8 mouse cellular contexts compared by ENCODE assay signal in the genomic region with DNA sequence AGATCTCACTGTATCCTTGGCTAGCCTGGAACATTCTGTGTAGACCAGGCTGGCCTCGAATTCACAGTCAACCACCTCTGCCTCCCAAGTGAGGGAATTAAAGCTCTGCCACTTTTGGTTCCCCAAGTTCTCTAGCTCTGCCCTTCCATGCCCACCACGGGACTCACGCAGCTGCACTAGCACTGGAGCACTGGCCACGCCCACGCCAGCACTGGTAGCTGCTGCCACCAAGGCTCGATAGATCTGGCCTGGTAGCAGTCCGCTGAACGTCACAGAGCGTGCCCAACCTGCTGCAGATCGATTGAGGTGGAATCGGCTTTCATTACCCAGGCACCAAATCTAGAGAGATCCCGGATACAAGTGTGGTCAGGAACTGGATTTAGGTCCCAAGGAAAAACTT. TPM values are rescaled to one million over a fixed set of nuclear protein-coding genes. Genes with fewer than 3 reads are reported as not detected.
DNase-seq lines count a peak whose midpoint lies in the region; ATAC-seq and TF ChIP-seq lines count a peak whose summit lies in the region.

No protein-coding gene starts in this region.

- H3K27me3 ChIP-seq in neural tube, embryonic 11.5 days (ENCODE audit: control insufficient read depth, insufficient read depth, low read length), result no peaks in the 10 kb centered on the region
- H3K27me3 ChIP-seq in embryonic facial prominence, embryonic 15.5 days, result peaks cover 7% of the 10 kb centered on the region; the same call in 1 of the 2 replicates
- H3K27me3 ChIP-seq in intestine, postnatal 0 days (replicated peaks; ENCODE audit: control insufficient read depth, insufficient read depth, low read length), result no peaks in the 10 kb centered on the region

- H3K4me2 ChIP-seq in neural tube, embryonic 11.5 days (ENCODE audit: low read depth), result no peak overlapping the region
- H3K4me2 ChIP-seq in embryonic facial prominence, embryonic 15.5 days (replicated peaks), result peak overlapping the region; percentile 57
- H3K4me2 ChIP-seq in intestine, postnatal 0 days (replicated peaks; ENCODE audit: low read depth), result peak overlapping the region; percentile 67

- no peak for DNase-seq in neural tube, embryonic 11.5 days (ENCODE audit: low spot score)
- no peak for DNase-seq in neural tube, embryonic 10.5 days (ENCODE audit: extremely low spot score, low spot score)
- DNase-seq in thymus, postnatal 4 days, result peak; percentile 76
- DNase-seq in layer of hippocampus, adult 8-10 months (ENCODE audit: low spot score in 2 of 2), result no peak
- DNase-seq in right cerebral cortex, adult 2 months (ENCODE audit: low spot score in 2 of 2), result no peak

- H3K9ac ChIP-seq in neural tube, embryonic 11.5 days (ENCODE audit: low read length), result no peak overlapping the region
- no peak overlapping the region for H3K9ac ChIP-seq in embryonic facial prominence, embryonic 15.5 days
- no peak overlapping the region for H3K9ac ChIP-seq in intestine, postnatal 0 days (ENCODE audit: low read depth, low read length)

- H3K4me1 ChIP-seq in neural tube, embryonic 11.5 days (ENCODE audit: control insufficient read depth, insufficient read depth, low read length), result no peaks in the 10 kb centered on the region
- peaks cover 9% of the 10 kb centered on the region; the same call in 1 of the 2 replicates for H3K4me1 ChIP-seq in embryonic facial prominence, embryonic 15.5 days
- 0 out of 2 replicates have a peak, but pooled peaks cover 3% of the 10 kb centered on the region for H3K4me1 ChIP-seq in intestine, postnatal 0 days (replicated peaks; ENCODE audit: control insufficient read depth, insufficient read depth, low read length)

- no peak for TF ChIP-seq CTCF in intestine, postnatal 0 days (IDR thresholded peaks at IDR 0.05; ENCODE audit: low read depth)

- H3K9me3 ChIP-seq in neural tube, embryonic 11.5 days (ENCODE audit: control insufficient read depth, low read length), result no peaks in the 10 kb centered on the region
- no peaks in the 10 kb centered on the region for H3K9me3 ChIP-seq in embryonic facial prominence, embryonic 15.5 days (replicated peaks)
- H3K9me3 ChIP-seq in intestine, postnatal 0 days (ENCODE audit: control insufficient read depth), result no peaks in the 10 kb centered on the region

- 17% methylated on average over 12 of the region's 12 CpGs for WGBS in neural tube, embryonic 11.5 days
- 21% methylated on average over 12 of the region's 12 CpGs for WGBS in embryonic facial prominence, embryonic 15.5 days
- 17% methylated on average over 12 of the region's 12 CpGs for WGBS in intestine, postnatal 0 days

- no peaks in the 10 kb centered on the region for H3K36me3 ChIP-seq in neural tube, embryonic 11.5 days (ENCODE audit: control insufficient read depth, insufficient read depth, low read length)
- no peaks in the 10 kb centered on the region for H3K36me3 ChIP-seq in embryonic facial prominence, embryonic 15.5 days
- no peaks in the 10 kb centered on the region for H3K36me3 ChIP-seq in intestine, postnatal 0 days (ENCODE audit: control insufficient read depth, insufficient read depth)

- peak overlapping the region; percentile 15; the same call in 1 of the 2 replicates for H3K4me3 ChIP-seq in neural tube, embryonic 11.5 days (ENCODE audit: low read depth, low read length)
- H3K4me3 ChIP-seq in embryonic facial prominence, embryonic 15.5 days (replicated peaks), result peak overlapping the region; percentile 34
- H3K4me3 ChIP-seq in intestine, postnatal 0 days (ENCODE audit: low read depth, low read length), result peak overlapping the region; percentile 21

- H3K27ac ChIP-seq in neural tube, embryonic 11.5 days (ENCODE audit: low read depth, low read length), result no peak overlapping the region
- no peak overlapping the region for H3K27ac ChIP-seq in embryonic facial prominence, embryonic 15.5 days (replicated peaks)
- no peak overlapping the region for H3K27ac ChIP-seq in intestine, postnatal 0 days (ENCODE audit: low read depth, low read length)

- ATAC-seq in neural tube, embryonic 11.5 days (ENCODE audit: insufficient read depth, low FRiP score, low TSS enrichment), result peak; percentile 42; the same call in 1 of the 2 replicates
- no peak for ATAC-seq in embryonic facial prominence, embryonic 15.5 days (ENCODE audit: insufficient number of reproducible peaks, low FRiP score, low TSS enrichment, low read depth)
- ATAC-seq in intestine, postnatal 0 days, result peak; percentile 50
- ATAC-seq in megakaryocyte progenitor cell, adult 5-6 weeks (replicated peaks; ENCODE audit: poor library complexity), result peak; percentile 71

RNA-seq across cellular contexts. Expression of gene Robo3, which starts 11.8 kb away (rescaled TPM):
- polyA plus RNA-seq in neural tube, embryonic 11.5 days (2014; fragmentation: Nextera tagmentation; extraction: Ambion mirVana), result 85.4 and 89.9 TPM in 2 replicates
- 0.09 and 0.19 TPM in 2 replicates for polyA plus RNA-seq in embryonic facial prominence, embryonic 15.5 days (2015; fragmentation: Nextera tagmentation; extraction: Ambion mirVana)
- polyA plus RNA-seq in intestine, postnatal 0 days (2015; fragmentation: Nextera tagmentation; extraction: Ambion mirVana), result 0.07 TPM in 1 of 2 replicates, not detected in the other
- total RNA-seq in megakaryocyte progenitor cell, adult 5-6 weeks (2015), result 0.07 and 0.32 TPM in 2 replicates
- 0.10 TPM in 1 of 2 replicates, not detected in the other for total RNA-seq in megakaryocyte progenitor cell, adult 5-6 weeks (2017)
- total RNA-seq in layer of hippocampus, adult 8-10 months (2022), result 10 to 100 TPM; 10.3 to 16.0 (median 13.1) TPM

RNA-seq across cellular contexts. Expression of gene Robo4, which starts 19.5 kb away (rescaled TPM):
- polyA plus RNA-seq in neural tube, embryonic 11.5 days (2014; fragmentation: Nextera tagmentation; extraction: Ambion mirVana), result 6.7 and 11.6 TPM in 2 replicates
- polyA plus RNA-seq in embryonic facial prominence, embryonic 15.5 days (2015; fragmentation: Nextera tagmentation; extraction: Ambion mirVana), result 10.6 and 11.9 TPM in 2 replicates
- 6.6 and 7.1 TPM in 2 replicates for polyA plus RNA-seq in intestine, postnatal 0 days (2015; fragmentation: Nextera tagmentation; extraction: Ambion mirVana)
- total RNA-seq in megakaryocyte progenitor cell, adult 5-6 weeks (2015), result 0.17 and 0.86 TPM in 2 replicates
- total RNA-seq in megakaryocyte progenitor cell, adult 5-6 weeks (2017), result 0.30 TPM in 1 of 2 replicates, not detected in the other
- 1 to 10 TPM; 5.4 to 9.2 (median 6.5) TPM for total RNA-seq in layer of hippocampus, adult 8-10 months (2022)

RNA-seq across cellular contexts. Expression of gene Hepacam, which starts 54.1 kb away (rescaled TPM):
- not detected in 2 replicates for polyA plus RNA-seq in neural tube, embryonic 11.5 days (2014; fragmentation: Nextera tagmentation; extraction: Ambion mirVana)
- polyA plus RNA-seq in embryonic facial prominence, embryonic 15.5 days (2015; fragmentation: Nextera tagmentation; extraction: Ambion mirVana), result 0.17 and 0.64 TPM in 2 replicates
- 0.18 and 0.38 TPM in 2 replicates for polyA plus RNA-seq in intestine, postnatal 0 days (2015; fragmentation: Nextera tagmentation; extraction: Ambion mirVana)
- not detected in 2 replicates for total RNA-seq in megakaryocyte progenitor cell, adult 5-6 weeks (2015)
- total RNA-seq in megakaryocyte progenitor cell, adult 5-6 weeks (2017), result not detected in 2 replicates
- total RNA-seq in layer of hippocampus, adult 8-10 months (2022), result 10 to 100 TPM; 56.5 to 69.3 (median 64.2) TPM

Comparison
In these comparisons a context has a peak if more than half of its experiments do, and no peak if none do; other contexts are left out.
1. RNA of gene Robo3, which starts 11.8 kb away (polyA plus RNA-seq): 85.4 to 89.9 TPM in neural tube, embryonic 11.5 days; 0.09 to 0.19 TPM in embryonic facial prominence, embryonic 15.5 days and 0.07 TPM in intestine, postnatal 0 days; every median in the first group is over 10 times any median in the second.
2. Peak in every context shown above with its lines, with median percentiles within 50 percentile points of each other: H3K4me3 ChIP-seq.